Mouse (Mus musculus): ENCODE measurements at regions not wholly inside any gene's neighbourhood (a gene's known extent, or its start where the extent isn't known, plus 50 kb on each side); places are given as distances from the start of the nearest gene placed in this dataset.
A peak's percentile ranks its signal among the peaks of the same experiment; 100 is the strongest.

DNA sequence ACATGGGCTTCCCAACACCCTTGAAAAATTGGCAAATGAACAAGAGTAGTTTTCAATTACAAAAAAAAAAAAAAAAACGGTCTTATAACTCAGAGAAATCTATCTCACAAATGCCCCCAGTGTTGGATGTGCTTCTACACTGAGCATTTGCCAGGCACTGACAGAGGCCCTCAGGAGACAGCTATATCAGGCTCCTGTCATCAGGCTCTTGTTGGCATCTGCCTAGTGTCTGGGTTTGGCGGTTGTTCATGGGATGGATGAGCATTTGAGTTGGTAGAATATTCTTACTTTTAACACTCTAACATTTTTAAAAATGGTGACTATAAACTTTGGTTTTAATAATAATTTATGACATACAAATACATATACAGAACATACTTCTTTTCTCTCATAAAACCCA, 1555.4 kb upstream of the Map3k7 start:
- DNase-seq (ENCODE audit: low read depth): no peak

DNA sequence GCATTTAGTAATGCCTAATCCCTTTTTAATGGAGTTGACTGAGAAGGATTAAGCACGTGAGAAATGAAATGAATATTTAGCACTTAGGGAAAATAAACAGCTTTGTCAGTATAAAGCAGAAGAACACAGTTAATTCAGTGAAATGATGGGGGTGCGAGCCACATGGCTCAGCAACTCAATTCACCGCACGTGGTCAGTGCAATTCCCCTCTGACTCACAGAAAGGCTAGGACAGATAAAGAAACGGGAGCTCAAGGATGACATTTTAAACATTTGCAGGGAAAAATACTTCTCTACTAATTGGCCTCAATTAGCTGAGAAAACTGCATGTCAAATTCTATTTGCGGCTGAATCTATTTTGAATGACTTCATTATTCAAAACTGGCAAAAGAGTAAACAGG, 1516.3 kb upstream of the Map3k7 start:
- no peak for DNase-seq (ENCODE audit: low read depth)

DNA sequence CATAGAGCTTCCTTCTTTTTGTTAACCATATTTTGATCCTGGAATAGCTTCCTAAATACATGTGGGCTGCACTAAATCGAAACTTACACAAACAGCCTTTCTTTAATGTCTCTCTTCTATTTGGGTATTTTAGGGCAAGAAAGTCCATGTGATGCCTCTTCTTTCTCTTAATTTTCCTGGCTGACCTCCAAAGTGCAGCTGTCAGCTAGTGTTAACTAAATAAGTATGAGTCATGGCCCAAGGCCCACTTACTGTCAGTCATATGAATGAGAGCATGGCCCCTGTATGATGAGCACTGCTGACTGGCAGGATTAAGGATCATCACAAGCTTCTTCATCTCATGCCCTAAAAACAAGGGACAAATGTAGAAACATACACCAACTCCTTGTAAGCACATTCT, 1513.5 kb upstream of the Map3k7 start:
- peak; percentile 51 for DNase-seq (ENCODE audit: low read depth)

DNA sequence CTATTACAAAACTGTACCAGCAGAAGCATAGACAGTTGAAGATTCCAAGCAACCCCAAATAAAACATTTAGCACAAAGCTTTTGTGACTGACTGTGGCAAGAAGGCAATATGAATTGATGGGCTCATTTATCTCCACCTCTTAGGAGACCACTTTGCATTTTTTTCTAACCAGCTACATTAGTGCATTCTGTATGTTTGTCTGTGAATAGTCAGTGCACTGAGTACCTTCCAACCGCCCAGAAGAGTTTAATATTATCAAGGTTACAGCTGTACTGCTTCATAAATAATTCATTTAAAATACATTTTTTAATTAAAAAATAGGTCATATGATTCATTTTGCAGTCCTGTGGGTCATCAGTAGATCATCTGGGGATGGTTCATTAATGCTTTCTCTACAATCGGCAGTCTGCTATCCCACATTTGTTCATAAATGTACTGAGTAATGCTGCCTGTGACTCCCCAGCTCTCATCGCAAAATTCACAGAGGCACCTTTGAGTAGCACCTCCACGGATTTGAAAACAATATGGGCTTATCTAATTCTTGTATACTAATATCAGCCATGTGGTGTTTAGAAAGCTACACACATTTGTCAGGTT, 1496.5 kb upstream of the Map3k7 start:
- no peak for DNase-seq (ENCODE audit: low read depth)

DNA sequence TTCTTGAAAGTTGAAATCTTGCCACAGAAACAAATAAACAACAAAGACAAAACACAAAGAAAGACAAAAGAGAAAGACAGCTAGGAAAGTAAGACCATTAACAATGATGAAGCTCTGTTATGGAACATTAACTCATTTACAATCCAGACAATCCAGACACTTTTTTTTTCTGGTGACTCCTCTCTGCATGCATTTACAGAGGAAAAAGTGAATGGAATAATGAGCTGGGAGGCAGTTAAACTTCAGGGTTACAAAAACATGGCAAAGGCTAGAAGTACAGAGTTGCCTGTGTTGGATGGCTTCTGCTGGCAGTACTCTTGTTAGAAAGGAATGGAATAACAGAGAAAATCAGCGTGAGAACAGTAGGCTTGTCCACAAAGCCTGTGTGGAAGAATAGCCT, 1487.3 kb upstream of the Map3k7 start:
- DNase-seq (ENCODE audit: low read depth): no peak

DNA sequence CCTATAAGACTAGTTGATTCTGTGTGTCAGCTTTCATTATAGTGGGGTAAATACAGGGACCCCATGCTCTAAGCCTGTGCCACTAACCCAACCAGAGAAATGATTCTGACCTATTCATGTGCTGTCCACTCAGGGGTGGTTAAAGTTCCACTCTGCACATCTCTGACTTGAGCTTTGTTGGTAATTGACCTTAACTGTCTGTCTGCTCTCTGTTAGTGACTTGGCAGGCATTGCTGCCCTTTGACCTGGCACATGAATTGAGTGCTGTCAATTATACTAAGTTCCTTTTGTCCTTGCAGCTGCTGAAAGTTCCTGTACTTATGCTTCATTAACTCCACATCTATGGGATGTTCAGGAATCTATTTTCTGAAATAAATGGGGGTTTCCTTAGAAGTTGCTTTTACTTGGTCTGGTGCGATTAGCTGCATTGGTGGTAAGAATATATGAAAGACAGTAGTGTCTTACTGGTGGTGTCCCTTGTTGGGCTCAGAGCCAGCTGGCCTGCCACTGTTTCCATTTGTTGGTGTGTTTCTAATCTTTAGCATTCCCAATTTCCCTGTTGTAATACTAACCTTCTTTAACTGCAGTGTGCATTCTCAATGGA, 1463.7 kb upstream of the Map3k7 start:
- no peak for DNase-seq (ENCODE audit: low read depth)

Measured in NIH3T3 (cell line).